Mouse (Mus musculus): Measurements from ENCODE around the gene Usp6nl.

The Usp6nl gene

GRCm38 (mm10) chr2:6478361-6478965 is 156.0 kb downstream of the Usp6nl start:
- peak; percentile 15 for DNase-seq

GRCm38 (mm10) chr2:6478966-6479391 is 156.5 kb downstream of the Usp6nl start:
- peak; percentile 26 for DNase-seq

- DNase-seq: no peak
Measured at GRCm38 (mm10) chr2:6479620-6480019, 157.2 kb downstream of the Usp6nl start.

GRCm38 (mm10) chr2:6481966-6482365 is 159.5 kb downstream of the Usp6nl start:
- no peak for DNase-seq

- DNase-seq: no peak
Measured at GRCm38 (mm10) chr2:6482411-6482810, 159.9 kb downstream of the Usp6nl start.

- peak; percentile 24 for DNase-seq
Measured at GRCm38 (mm10) chr2:6483081-6483992, 160.9 kb downstream of the Usp6nl start.

- no peak for DNase-seq
Measured at GRCm38 (mm10) chr2:6484179-6484578, 161.7 kb downstream of the Usp6nl start.

GRCm38 (mm10) chr2:6487566-6488488 is 165.4 kb downstream of the Usp6nl start:
- no peak for DNase-seq

GRCm38 (mm10) chr2:6488489-6489056 is 166.1 kb downstream of the Usp6nl start:
- no peak for DNase-seq

GRCm38 (mm10) chr2:6490076-6490475 is 167.6 kb downstream of the Usp6nl start:
- no peak for DNase-seq

- no peak for DNase-seq
Measured at GRCm38 (mm10) chr2:6490870-6491269, 168.4 kb downstream of the Usp6nl start.

- DNase-seq: no peak
Measured at GRCm38 (mm10) chr2:6493886-6494285, 171.4 kb downstream of the Usp6nl start.
